Mouse (Mus musculus) hindbrain, embryonic 10.5 days (tissue): ENCODE measurements at regions not wholly inside any gene's neighbourhood (a gene's known extent, or its start where the extent isn't known, plus 50 kb on each side); places are given as distances from the start of the nearest gene placed in this dataset.

Source experiments
- DNase-seq: peaks from one replicate; pipeline ENCODE4 v3.0.0-alpha.2; 2017; ENCODE audit warnings: low spot score
- H3K27ac ChIP-seq: fragments of 300-500 bp; sonication (generic); 2 replicates; pipeline ENCODE4 v1.5.1; 2016; ENCODE audit warnings: mild to moderate bottlenecking, moderate library complexity
- H3K27me3 ChIP-seq: fragments of 300-500 bp; sonication (generic); 2 replicates; pipeline ENCODE4 v1.6.1; 2016; ENCODE audit warnings: mild to moderate bottlenecking; ENCODE audit not compliant: poor library complexity, insufficient read depth, severe bottlenecking
- H3K36me3 ChIP-seq: fragments of 300-500 bp; sonication (generic); 2 replicates; pipeline ENCODE4 v1.6.1; 2016; ENCODE audit warnings: mild to moderate bottlenecking, moderate library complexity
- H3K4me1 ChIP-seq: fragments of 300-500 bp; sonication (generic); replicated peaks from 2 replicates; pipeline ENCODE4 v1.6.1; 2016; ENCODE audit warnings: mild to moderate bottlenecking
- H3K4me3 ChIP-seq: fragments of 300-500 bp; sonication (generic); 2 replicates; pipeline ENCODE4 v1.5.1; 2016; ENCODE audit warnings: mild to moderate bottlenecking, moderate library complexity
- H3K9me3 ChIP-seq: fragments of 300-500 bp; sonication (generic); 2 replicates; pipeline ENCODE4 v1.6.1; 2016; ENCODE audit warnings: mild to moderate bottlenecking, moderate library complexity
- WGBS: fragments of 180-500 bp; shearing (Covaris S2); methylation state at CpG from one replicate; pipeline ENCODE4 v1.1.7; 2016; 5-methylcytosine and 5-hydroxymethylcytosine counted together

DNA sequence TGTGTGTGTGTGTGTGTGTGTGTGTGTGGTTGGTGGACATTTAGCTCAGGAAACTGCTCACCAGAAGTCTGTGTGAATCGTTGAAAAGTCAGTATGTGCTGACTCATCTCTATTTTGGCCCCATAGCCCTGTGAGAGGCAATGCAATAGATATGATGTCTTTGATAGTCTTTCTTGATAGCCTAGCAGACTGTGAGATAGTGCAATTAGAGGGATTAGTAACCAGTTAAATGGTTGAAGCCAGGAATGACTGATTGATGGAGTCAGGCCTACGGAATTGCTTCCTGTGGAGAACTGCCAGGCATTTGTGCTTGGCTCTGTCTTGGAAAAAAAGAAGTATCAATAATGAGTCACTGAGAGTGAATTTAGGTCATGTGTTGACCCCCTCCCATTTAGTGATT is 256.2 kb downstream of the Kcnrg start:
- 83% methylated on average over 2 of the region's 2 CpGs for WGBS
- Histone ChIP-seq H3K4me1 (no peaks in the 10 kb centered on the region), H3K4me3 (no peak overlapping the region), H3K9me3 (no peaks in the 10 kb centered on the region), H3K36me3 (no peaks in the 10 kb centered on the region), H3K27ac (no peak overlapping the region), H3K27me3 (no peaks in the 10 kb centered on the region; the same call in 1 of the 2 replicates)
- DNase-seq, result no peak

- WGBS, result 73% methylated on average over 3 of the region's 3 CpGs
- Histone ChIP-seq H3K36me3 (no peaks in the 10 kb centered on the region), H3K4me3 (no peak overlapping the region), H3K4me1 (peaks cover 8% of the 10 kb centered on the region), H3K27ac (no peak overlapping the region), H3K9me3 (no peaks in the 10 kb centered on the region), H3K27me3 (no peaks in the 10 kb centered on the region; the same call in 1 of the 2 replicates)
- DNase-seq, result no peak
Observed at GRCm38 (mm10) chr14:61866532-61867268, 259.4 kb downstream of the Kcnrg start.

GRCm38 (mm10) chr14:61874206-61874605 is 266.9 kb downstream of the Kcnrg start:
- Histone ChIP-seq H3K9me3 (no peaks in the 10 kb centered on the region), H3K36me3 (no peaks in the 10 kb centered on the region), H3K4me3 (no peak overlapping the region), H3K4me1 (peaks cover 8% of the 10 kb centered on the region), H3K27me3 (no peaks in the 10 kb centered on the region), H3K27ac (no peak overlapping the region)
- DNase-seq, result no peak

- 80% methylated on average over 2 of the region's 2 CpGs for WGBS
- no peak for DNase-seq
- H3K27ac ChIP-seq, result no peak overlapping the region
Observed at GRCm38 (mm10) chr14:61879416-61879815, 272.2 kb downstream of the Kcnrg start.

GRCm38 (mm10) chr14:61880514-61881259 is 273.4 kb downstream of the Kcnrg start:
- no peaks in the 10 kb centered on the region for H3K9me3 ChIP-seq
- no peak for DNase-seq
- no peak overlapping the region for H3K4me3 ChIP-seq
- H3K27me3 ChIP-seq, result no peaks in the 10 kb centered on the region
- WGBS, result 69% methylated on average over 9 of the region's 9 CpGs
- H3K27ac ChIP-seq, result no peak overlapping the region
- H3K4me1 ChIP-seq, result no peaks in the 10 kb centered on the region
- no peaks in the 10 kb centered on the region for H3K36me3 ChIP-seq

More at GRCm38 (mm10) chr14:61879416-61879815, 272.2 kb downstream of the Kcnrg start:
- H3K36me3 ChIP-seq, result no peaks in the 10 kb centered on the region
- no peak overlapping the region for H3K4me3 ChIP-seq
- H3K9me3 ChIP-seq, result no peaks in the 10 kb centered on the region
- no peaks in the 10 kb centered on the region for H3K27me3 ChIP-seq
- no peaks in the 10 kb centered on the region for H3K4me1 ChIP-seq

GRCm38 (mm10) chr14:61885241-61886015 is 278.2 kb downstream of the Kcnrg start:
- Histone ChIP-seq H3K4me3 (no peak overlapping the region), H3K9me3 (no peaks in the 10 kb centered on the region), H3K27ac (no peak overlapping the region), H3K27me3 (no peaks in the 10 kb centered on the region), H3K4me1 (no peaks in the 10 kb centered on the region), H3K36me3 (no peaks in the 10 kb centered on the region)
- no peak for DNase-seq
- 90% methylated on average over 6 of the region's 6 CpGs for WGBS

GRCm38 (mm10) chr14:61889626-61890025 is 282.4 kb downstream of the Kcnrg start:
- DNase-seq, result no peak
- no peaks in the 10 kb centered on the region for H3K4me1 ChIP-seq
- 81% methylated on average over 8 of the region's 8 CpGs for WGBS
- no peaks in the 10 kb centered on the region for H3K9me3 ChIP-seq
- H3K27ac ChIP-seq, result no peak overlapping the region
- H3K36me3 ChIP-seq, result no peaks in the 10 kb centered on the region
- H3K27me3 ChIP-seq, result no peaks in the 10 kb centered on the region
- H3K4me3 ChIP-seq, result no peak overlapping the region

DNA sequence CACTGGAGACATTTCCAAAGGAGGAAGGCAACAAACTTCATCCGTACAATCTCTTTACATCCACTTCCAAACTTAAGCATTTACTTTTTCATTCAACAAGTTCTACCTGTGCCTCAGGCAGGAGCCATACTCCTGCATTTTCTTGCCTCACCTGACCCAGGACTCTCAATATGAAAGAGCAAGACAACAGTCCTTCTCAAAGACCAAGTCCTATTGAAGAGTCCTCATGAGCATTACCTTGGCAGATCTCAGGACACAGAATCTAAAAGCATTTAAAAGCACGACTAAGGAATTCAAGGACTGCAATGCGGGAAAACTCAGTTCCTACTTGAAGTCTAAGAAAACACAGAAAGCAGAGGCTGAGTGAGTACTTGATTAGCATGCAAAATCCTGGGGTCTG is 286.5 kb downstream of the Kcnrg start:
- 83% methylated on average over 3 of the region's 3 CpGs for WGBS
- no peaks in the 10 kb centered on the region for H3K27me3 ChIP-seq

DNA sequence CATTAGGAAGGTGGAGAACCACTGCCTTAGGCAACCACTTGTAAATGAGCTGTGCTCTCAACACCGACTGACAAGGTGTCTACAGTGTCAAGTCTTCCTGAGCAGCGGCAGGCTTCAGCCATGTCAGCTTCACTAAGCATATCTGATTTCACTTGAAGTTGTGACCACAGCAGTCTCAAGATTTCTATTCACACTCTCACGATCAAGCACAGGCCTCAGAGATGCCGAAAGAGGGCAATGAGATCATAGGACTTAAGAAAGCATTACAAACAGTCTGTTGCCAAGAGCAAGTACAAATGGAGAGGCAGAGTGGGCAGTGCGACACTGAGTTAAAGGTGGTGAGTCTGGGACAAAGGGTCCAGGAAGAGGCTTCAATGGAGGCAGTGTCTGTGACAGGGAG is 289.6 kb downstream of the Kcnrg start:
- 81% methylated on average over 5 of the region's 5 CpGs for WGBS
- H3K9me3 ChIP-seq, result 0 out of 2 replicates have a peak, but pooled peaks cover 2% of the 10 kb centered on the region

More for the DNA sequence above, 286.5 kb downstream of the Kcnrg start:
- H3K9me3 ChIP-seq, result no peaks in the 10 kb centered on the region
- H3K4me1 ChIP-seq, result no peaks in the 10 kb centered on the region
- DNase-seq, result no peak
- H3K4me3 ChIP-seq, result no peak overlapping the region
- H3K27ac ChIP-seq, result no peak overlapping the region
- no peaks in the 10 kb centered on the region for H3K36me3 ChIP-seq

DNA sequence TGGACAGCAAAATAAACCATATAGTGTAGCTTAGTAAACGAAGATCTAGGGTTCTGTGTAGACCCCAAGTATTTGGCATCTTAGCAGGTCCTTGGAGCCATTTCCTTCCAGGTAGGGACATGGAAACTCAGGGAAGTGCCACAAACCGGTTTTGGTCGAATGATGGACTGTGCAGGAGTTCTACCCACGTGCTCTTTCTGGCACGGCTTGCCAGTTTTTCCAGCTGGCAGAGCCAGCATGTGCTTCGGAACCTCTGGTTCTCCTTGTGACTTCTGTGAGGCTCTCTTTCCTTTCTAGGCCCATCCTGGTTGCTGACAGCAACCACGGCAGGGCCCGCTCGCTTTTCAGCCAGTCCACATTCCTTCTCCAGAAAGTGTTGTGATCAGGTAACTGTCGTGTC is 291.4 kb downstream of the Kcnrg start:
- no peak for DNase-seq
- WGBS, result 85% methylated on average over 10 of the region's 10 CpGs
- no peak overlapping the region for H3K27ac ChIP-seq

More for the DNA sequence above, 289.6 kb downstream of the Kcnrg start:
- no peaks in the 10 kb centered on the region for H3K4me1 ChIP-seq
- H3K36me3 ChIP-seq, result no peaks in the 10 kb centered on the region
- H3K27me3 ChIP-seq, result no peaks in the 10 kb centered on the region
- no peak overlapping the region for H3K4me3 ChIP-seq
- no peak overlapping the region for H3K27ac ChIP-seq
- DNase-seq, result no peak

GRCm38 (mm10) chr14:61904426-61905124 is 297.3 kb downstream of the Kcnrg start:
- Histone ChIP-seq H3K27ac (no peak overlapping the region), H3K4me3 (no peak overlapping the region), H3K4me1 (no peaks in the 10 kb centered on the region; the same call in 1 of the 2 replicates), H3K27me3 (no peaks in the 10 kb centered on the region), H3K9me3 (0 out of 2 replicates have a peak, but pooled peaks cover 4% of the 10 kb centered on the region), H3K36me3 (no peaks in the 10 kb centered on the region)
- no peak for DNase-seq
- WGBS, result 69% methylated on average over 4 of the region's 4 CpGs

More for the DNA sequence above, 291.4 kb downstream of the Kcnrg start:
- Histone ChIP-seq H3K27me3 (no peaks in the 10 kb centered on the region), H3K4me1 (no peaks in the 10 kb centered on the region), H3K4me3 (no peak overlapping the region), H3K36me3 (no peaks in the 10 kb centered on the region), H3K9me3 (0 out of 2 replicates have a peak, but pooled peaks cover 4% of the 10 kb centered on the region)

- Histone ChIP-seq H3K36me3 (no peaks in the 10 kb centered on the region), H3K27me3 (no peaks in the 10 kb centered on the region), H3K9me3 (peaks cover 7% of the 10 kb centered on the region; the same call in 1 of the 2 replicates), H3K4me3 (no peak overlapping the region), H3K27ac (no peak overlapping the region), H3K4me1 (no peaks in the 10 kb centered on the region)
- DNase-seq, result no peak
Observed at GRCm38 (mm10) chr14:61918113-61918512, 310.9 kb downstream of the Kcnrg start.
